In the genomic region with DNA sequence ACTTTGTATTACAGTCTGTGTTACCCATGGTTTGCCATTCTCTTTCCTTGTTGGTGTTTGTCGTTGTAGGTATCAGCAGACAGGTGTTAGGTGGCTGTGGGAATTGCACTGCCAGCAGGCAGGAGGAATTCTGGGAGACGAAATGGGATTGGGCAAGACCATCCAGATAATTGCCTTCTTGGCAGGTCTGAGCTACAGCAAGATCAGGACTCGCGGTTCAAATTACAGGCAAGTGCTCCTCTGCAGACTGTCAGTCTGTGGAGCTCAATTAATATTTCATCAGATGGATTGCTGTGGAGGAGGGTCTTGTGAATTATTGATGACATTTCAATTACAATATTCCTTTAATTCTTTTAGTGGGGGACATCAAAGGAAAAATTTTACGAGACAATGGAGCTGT, we compare ENCODE assay signal across 32 mouse cellular contexts. TPM values are rescaled to one million over a fixed set of nuclear protein-coding genes. Genes with fewer than 3 reads are reported as not detected.
DNase-seq lines count a peak whose midpoint lies in the region; ATAC-seq lines count a peak whose summit lies in the region.
"Had no signal": no experiment of that assay in that cellular context is flagged by ENCODE, and none has a peak within 500 bp of the region (broad histone marks: within the 10 kb centered on the region; RNA-seq: fewer than 3 reads in every experiment).

No protein-coding gene starts in this region.

- no peak for DNase-seq in hindbrain, embryonic 10.5 days (ENCODE audit: low spot score)
- DNase-seq in skeletal muscle tissue, adult 2 months (ENCODE audit: low read depth, low spot score) = peak; percentile 42
- DNase-seq in layer of hippocampus, adult 11-12 months (ENCODE audit: low spot score) = no peak
- no peak for DNase-seq in layer of hippocampus, postnatal 14 days (ENCODE audit: low spot score in 2 of 2)
- DNase-seq: adrenal gland, adult 2 months; cerebellum, adult 18-20 months; cerebellum, postnatal 14 days; gastrocnemius, postnatal 14 days; kidney, postnatal 36 days; layer of hippocampus, adult 9-11 months; left cerebral cortex, postnatal 4 days; lung, postnatal 4 days; right cerebral cortex, postnatal 25 days; thymus, postnatal 14 days had no signal

- no peak overlapping the region for H3K27ac ChIP-seq in hindbrain, embryonic 12.5 days
- no peak overlapping the region for H3K27ac ChIP-seq in hindbrain, embryonic 10.5 days
- no peak overlapping the region for H3K27ac ChIP-seq in neural tube, embryonic 13.5 days (replicated peaks)
- no peak overlapping the region for H3K27ac ChIP-seq in neural tube, embryonic 15.5 days (replicated peaks)
- 0 out of 2 replicates have a peak overlapping the region, but pooled peaks have one; percentile 56 for H3K27ac ChIP-seq in midbrain, embryonic 15.5 days
- H3K27ac ChIP-seq: embryonic facial prominence, embryonic 13.5 days; heart, embryonic 10.5 days; intestine, embryonic 15.5 days; kidney, embryonic 15.5 days; left cerebral cortex, adult 2 months; limb, embryonic 15.5 days; liver, embryonic 15.5 days had no signal

- no peak overlapping the region for H3K9ac ChIP-seq in hindbrain, embryonic 12.5 days
- H3K9ac ChIP-seq in neural tube, embryonic 13.5 days = no peak overlapping the region
- no peak overlapping the region for H3K9ac ChIP-seq in neural tube, embryonic 15.5 days (replicated peaks)
- no peak overlapping the region for H3K9ac ChIP-seq in midbrain, embryonic 15.5 days
- H3K9ac ChIP-seq: embryonic facial prominence, embryonic 13.5 days; intestine, embryonic 15.5 days; kidney, embryonic 15.5 days; limb, embryonic 15.5 days; liver, embryonic 15.5 days had no signal

- H3K27me3 ChIP-seq in hindbrain, embryonic 12.5 days = no peaks in the 10 kb centered on the region
- no peaks in the 10 kb centered on the region for H3K27me3 ChIP-seq in hindbrain, embryonic 10.5 days (ENCODE audit: insufficient read depth, poor library complexity, severe bottlenecking)
- H3K27me3 ChIP-seq in neural tube, embryonic 13.5 days = no peaks in the 10 kb centered on the region
- no peaks in the 10 kb centered on the region for H3K27me3 ChIP-seq in neural tube, embryonic 15.5 days (replicated peaks)
- H3K27me3 ChIP-seq in midbrain, embryonic 15.5 days (replicated peaks) = no peaks in the 10 kb centered on the region
- H3K27me3 ChIP-seq: embryonic facial prominence, embryonic 13.5 days; intestine, embryonic 15.5 days; kidney, embryonic 15.5 days; limb, embryonic 15.5 days; liver, embryonic 15.5 days had no signal

- H3K9me3 ChIP-seq in hindbrain, embryonic 12.5 days (replicated peaks) = 0 out of 2 replicates have a peak, but pooled peaks cover 3% of the 10 kb centered on the region
- H3K9me3 ChIP-seq in hindbrain, embryonic 10.5 days = no peaks in the 10 kb centered on the region
- H3K9me3 ChIP-seq in neural tube, embryonic 13.5 days = no peaks in the 10 kb centered on the region
- H3K9me3 ChIP-seq in neural tube, embryonic 15.5 days (replicated peaks) = no peaks in the 10 kb centered on the region
- H3K9me3 ChIP-seq in midbrain, embryonic 15.5 days = no peaks in the 10 kb centered on the region
- H3K9me3 ChIP-seq: embryonic facial prominence, embryonic 13.5 days; heart, embryonic 10.5 days; intestine, embryonic 15.5 days; kidney, embryonic 15.5 days; limb, embryonic 15.5 days; liver, embryonic 15.5 days had no signal

- H3K4me3 ChIP-seq in hindbrain, embryonic 12.5 days = no peak overlapping the region
- no peak overlapping the region for H3K4me3 ChIP-seq in hindbrain, embryonic 10.5 days
- H3K4me3 ChIP-seq in neural tube, embryonic 13.5 days = no peak overlapping the region
- no peak overlapping the region for H3K4me3 ChIP-seq in neural tube, embryonic 15.5 days (replicated peaks)
- H3K4me3 ChIP-seq in midbrain, embryonic 15.5 days = no peak overlapping the region
- H3K4me3 ChIP-seq: embryonic facial prominence, embryonic 13.5 days; heart, embryonic 10.5 days; intestine, embryonic 15.5 days; kidney, embryonic 15.5 days; left cerebral cortex, adult 2 months; limb, embryonic 15.5 days; liver, embryonic 15.5 days had no signal

- 72% methylated on average over 5 of the region's 5 CpGs for WGBS in hindbrain, embryonic 12.5 days
- WGBS in hindbrain, embryonic 10.5 days = 81% methylated on average over 5 of the region's 5 CpGs
- 55% methylated on average over 5 of the region's 5 CpGs for WGBS in neural tube, embryonic 13.5 days
- 50% methylated on average over 5 of the region's 5 CpGs for WGBS in neural tube, embryonic 15.5 days
- 57% methylated on average over 5 of the region's 5 CpGs for WGBS in midbrain, embryonic 15.5 days

- 0 out of 2 replicates have a peak, but pooled peaks have one; percentile 40 for ATAC-seq in hindbrain, embryonic 12.5 days (ENCODE audit: low FRiP score)
- peak; percentile 79 for ATAC-seq in neural tube, embryonic 13.5 days (ENCODE audit: low read depth)
- ATAC-seq in neural tube, embryonic 15.5 days (ENCODE audit: low FRiP score) = no peak
- ATAC-seq in midbrain, embryonic 15.5 days (replicated peaks) = peak; percentile 95
- ATAC-seq: forebrain, embryonic 14.5 days; intestine, embryonic 15.5 days had no signal

- peaks cover 16% of the 10 kb centered on the region for H3K36me3 ChIP-seq in hindbrain, embryonic 12.5 days
- H3K36me3 ChIP-seq in hindbrain, embryonic 10.5 days = peaks cover 51% of the 10 kb centered on the region
- peaks cover 31% of the 10 kb centered on the region for H3K36me3 ChIP-seq in neural tube, embryonic 13.5 days
- H3K36me3 ChIP-seq in neural tube, embryonic 15.5 days = peaks cover 15% of the 10 kb centered on the region; the same call in 1 of the 2 replicates
- 0 out of 2 replicates have a peak, but pooled peaks cover 5% of the 10 kb centered on the region for H3K36me3 ChIP-seq in midbrain, embryonic 15.5 days (replicated peaks)
- H3K36me3 ChIP-seq: intestine, embryonic 15.5 days had no signal

- no peak overlapping the region for H3K4me2 ChIP-seq in hindbrain, embryonic 12.5 days (replicated peaks)
- no peak overlapping the region for H3K4me2 ChIP-seq in neural tube, embryonic 13.5 days
- no peak overlapping the region for H3K4me2 ChIP-seq in neural tube, embryonic 15.5 days
- no peak overlapping the region for H3K4me2 ChIP-seq in midbrain, embryonic 15.5 days
- H3K4me2 ChIP-seq: embryonic facial prominence, embryonic 13.5 days; intestine, embryonic 15.5 days; kidney, embryonic 15.5 days; limb, embryonic 15.5 days; liver, embryonic 15.5 days had no signal

- H3K4me1 ChIP-seq in hindbrain, embryonic 12.5 days = no peaks in the 10 kb centered on the region
- H3K4me1 ChIP-seq in hindbrain, embryonic 10.5 days (replicated peaks) = no peaks in the 10 kb centered on the region
- no peaks in the 10 kb centered on the region; the same call in 1 of the 2 replicates for H3K4me1 ChIP-seq in neural tube, embryonic 13.5 days (replicated peaks)
- 0 out of 2 replicates have a peak, but pooled peaks cover 10% of the 10 kb centered on the region for H3K4me1 ChIP-seq in neural tube, embryonic 15.5 days
- H3K4me1 ChIP-seq in midbrain, embryonic 15.5 days = no peaks in the 10 kb centered on the region
- H3K4me1 ChIP-seq: embryonic facial prominence, embryonic 13.5 days; heart, embryonic 10.5 days; intestine, embryonic 15.5 days; kidney, embryonic 15.5 days; liver, embryonic 15.5 days had no signal

RNA-seq across cellular contexts. Expression of gene Ercc6, which starts 33.4 kb away (rescaled TPM):
- 33.7 and 34.4 TPM in 2 replicates for polyA plus RNA-seq in hindbrain, embryonic 12.5 days (2016; fragmentation: Nextera tagmentation; extraction: Ambion mirVana)
- 28.9 and 30.4 TPM in 2 replicates for polyA plus RNA-seq in hindbrain, embryonic 10.5 days (2016; fragmentation: Nextera tagmentation; extraction: Ambion mirVana)
- 25.3 and 26.7 TPM in 2 replicates for polyA plus RNA-seq in neural tube, embryonic 13.5 days (2015; fragmentation: Nextera tagmentation; extraction: Ambion mirVana)
- polyA plus RNA-seq in neural tube, embryonic 15.5 days (2015; fragmentation: Nextera tagmentation; extraction: Ambion mirVana) = 20.4 and 20.8 TPM in 2 replicates
- polyA plus RNA-seq in midbrain, embryonic 15.5 days (2015; fragmentation: Nextera tagmentation; extraction: Ambion mirVana) = 29.8 and 33.3 TPM in 2 replicates
- 10 to 100 TPM; 18.9 to 20.5 TPM for total RNA-seq in layer of hippocampus, postnatal 14 days (2021)

RNA-seq across cellular contexts. Expression of gene Prrxl1, which starts 52.5 kb away (rescaled TPM):
- polyA plus RNA-seq in hindbrain, embryonic 12.5 days (2016; fragmentation: Nextera tagmentation; extraction: Ambion mirVana) = 19.0 and 28.3 TPM in 2 replicates
- 10.3 and 23.6 TPM in 2 replicates for polyA plus RNA-seq in hindbrain, embryonic 10.5 days (2016; fragmentation: Nextera tagmentation; extraction: Ambion mirVana)
- polyA plus RNA-seq in neural tube, embryonic 13.5 days (2015; fragmentation: Nextera tagmentation; extraction: Ambion mirVana) = 83.4 and 87.1 TPM in 2 replicates
- 112 and 125 TPM in 2 replicates for polyA plus RNA-seq in neural tube, embryonic 15.5 days (2015; fragmentation: Nextera tagmentation; extraction: Ambion mirVana)
- 2.0 and 2.9 TPM in 2 replicates for polyA plus RNA-seq in midbrain, embryonic 15.5 days (2015; fragmentation: Nextera tagmentation; extraction: Ambion mirVana)
- not detected for total RNA-seq in layer of hippocampus, postnatal 14 days (2021)
- total RNA-seq: gastrocnemius, postnatal 14 days; hematopoietic stem cell, adult 5-6 weeks; left cerebral cortex, adult 2 months; left cerebral cortex, postnatal 4 days; megakaryocyte-erythroid progenitor cell, adult 5-6 weeks; MEL had no signal
- polyA plus RNA-seq: C2C12; forebrain, embryonic 14.5 days; heart, embryonic 10.5 days; spleen, adult 2 months; testis, adult 2 months had no signal
